ENCODE assay signal across 9 mouse cellular contexts in genomic region chr11:120293714-120294113, GRCm38 (mm10). TPM values are rescaled to one million over a fixed set of nuclear protein-coding genes. Genes with fewer than 3 reads are reported as not detected.
A peak's percentile ranks its signal among the peaks of the same experiment; 100 is the strongest.
DNase-seq lines count a peak whose midpoint lies in the region; ATAC-seq and TF ChIP-seq lines count a peak whose summit lies in the region.
"Had no signal": no experiment of that assay in that cellular context is flagged by ENCODE, and none has a peak within 500 bp of the region (broad histone marks: within the 10 kb centered on the region; RNA-seq: fewer than 3 reads in every experiment).

No protein-coding gene starts in this region.

- no peak overlapping the region for H3K4me3 ChIP-seq in intestine, embryonic 15.5 days (replicated peaks)
- no peak overlapping the region for H3K4me3 ChIP-seq in intestine, postnatal 0 days (ENCODE audit: low read depth, low read length)
- H3K4me3 ChIP-seq in forebrain, embryonic 12.5 days (replicated peaks), result no peak overlapping the region
- H3K4me3 ChIP-seq: embryonic facial prominence, embryonic 15.5 days had no signal

- no peaks in the 10 kb centered on the region for H3K9me3 ChIP-seq in intestine, embryonic 15.5 days
- H3K9me3 ChIP-seq in intestine, postnatal 0 days (ENCODE audit: control insufficient read depth), result no peaks in the 10 kb centered on the region
- H3K9me3 ChIP-seq in forebrain, embryonic 12.5 days, result no peaks in the 10 kb centered on the region
- H3K9me3 ChIP-seq: embryonic facial prominence, embryonic 15.5 days had no signal

- H3K36me3 ChIP-seq in intestine, embryonic 15.5 days, result peaks cover 15% of the 10 kb centered on the region; the same call in 1 of the 2 replicates
- H3K36me3 ChIP-seq in intestine, postnatal 0 days (ENCODE audit: control insufficient read depth, insufficient read depth), result peaks cover 17% of the 10 kb centered on the region
- H3K36me3 ChIP-seq in forebrain, embryonic 12.5 days (replicated peaks), result peaks cover 25% of the 10 kb centered on the region

- H3K27me3 ChIP-seq in intestine, embryonic 15.5 days (replicated peaks), result no peaks in the 10 kb centered on the region
- no peaks in the 10 kb centered on the region for H3K27me3 ChIP-seq in intestine, postnatal 0 days (replicated peaks; ENCODE audit: control insufficient read depth, insufficient read depth, low read length)
- H3K27me3 ChIP-seq in forebrain, embryonic 12.5 days, result no peaks in the 10 kb centered on the region
- H3K27me3 ChIP-seq: embryonic facial prominence, embryonic 15.5 days had no signal

- ATAC-seq in intestine, embryonic 15.5 days, result peak; percentile 18; the same call in 1 of the 2 replicates
- no peak for ATAC-seq in intestine, postnatal 0 days
- ATAC-seq in forebrain, embryonic 12.5 days (ENCODE audit: low FRiP score), result peak; percentile 54; the same call in 1 of the 2 replicates
- peak; percentile 78 for ATAC-seq in megakaryocyte progenitor cell, adult 5-6 weeks (replicated peaks; ENCODE audit: poor library complexity)
- no peak for ATAC-seq in inflammation-experienced regulatory T-cells, adult 6 months
- no peak for ATAC-seq in erythroblast, adult 5-6 weeks (replicated peaks; ENCODE audit: low FRiP score, poor library complexity, severe bottlenecking)

- peak; percentile 77 for DNase-seq in adrenal gland, postnatal 14 days
- no peak for DNase-seq in right cerebral cortex, postnatal 10 days (ENCODE audit: low spot score in 2 of 2)

- peaks cover 6% of the 10 kb centered on the region for H3K4me1 ChIP-seq in intestine, embryonic 15.5 days (replicated peaks)
- H3K4me1 ChIP-seq in intestine, postnatal 0 days (replicated peaks; ENCODE audit: control insufficient read depth, insufficient read depth, low read length), result 0 out of 2 replicates have a peak, but pooled peaks cover 5% of the 10 kb centered on the region
- H3K4me1 ChIP-seq in forebrain, embryonic 12.5 days, result peaks cover 46% of the 10 kb centered on the region

- no peak overlapping the region for H3K4me2 ChIP-seq in intestine, embryonic 15.5 days (replicated peaks)
- H3K4me2 ChIP-seq in intestine, postnatal 0 days (replicated peaks; ENCODE audit: low read depth), result no peak overlapping the region
- H3K4me2 ChIP-seq in forebrain, embryonic 12.5 days, result no peak overlapping the region
- H3K4me2 ChIP-seq: embryonic facial prominence, embryonic 15.5 days had no signal

- H3K27ac ChIP-seq in intestine, embryonic 15.5 days, result no peak overlapping the region
- H3K27ac ChIP-seq in intestine, postnatal 0 days (ENCODE audit: low read depth, low read length), result no peak overlapping the region
- peak overlapping the region; percentile 80 for H3K27ac ChIP-seq in forebrain, embryonic 12.5 days
- H3K27ac ChIP-seq: embryonic facial prominence, embryonic 15.5 days had no signal

- H3K9ac ChIP-seq in intestine, embryonic 15.5 days, result no peak overlapping the region
- no peak overlapping the region for H3K9ac ChIP-seq in intestine, postnatal 0 days (ENCODE audit: low read depth, low read length)
- no peak overlapping the region for H3K9ac ChIP-seq in forebrain, embryonic 12.5 days
- H3K9ac ChIP-seq: embryonic facial prominence, embryonic 15.5 days had no signal

- TF ChIP-seq CTCF in intestine, postnatal 0 days (IDR thresholded peaks at IDR 0.05; ENCODE audit: low read depth), result no peak

- WGBS in intestine, embryonic 15.5 days, result 77% methylated on average over 1 of the region's 1 CpGs
- 77% methylated on average over 1 of the region's 1 CpGs for whole genome bisulfite sequencing in intestine, postnatal 0 days
- WGBS in forebrain, embryonic 12.5 days, result 58% methylated on average over 1 of the region's 1 CpGs

RNA-seq across cellular contexts. Expression of gene Actg1, which starts 54.6 kb away (rescaled TPM):
- 2,607 and 2,658 TPM in 2 replicates for polyA plus RNA-seq in intestine, embryonic 15.5 days (2015; fragmentation: Nextera tagmentation; extraction: Ambion mirVana)
- 1,513 and 1,605 TPM in 2 replicates for polyA plus RNA-seq in intestine, postnatal 0 days (2015; fragmentation: Nextera tagmentation; extraction: Ambion mirVana)
- total RNA-seq in adrenal gland, postnatal 14 days (2021), result 1,064 and 1,109 TPM in 2 replicates
- 2,923 and 2,975 TPM in 2 replicates for polyA plus RNA-seq in forebrain, embryonic 12.5 days (2016; fragmentation: Nextera tagmentation; extraction: Ambion mirVana)
- total RNA-seq in megakaryocyte progenitor cell, adult 5-6 weeks (2015), result 1,607 and 1,783 TPM in 2 replicates
- total RNA-seq in megakaryocyte progenitor cell, adult 5-6 weeks (2017), result 724 and 844 TPM in 2 replicates
- 1,000 to 10,000 TPM; 2,239 to 4,634 (median 2,897) TPM for polyA plus RNA-seq in inflammation-experienced regulatory T-cells, adult 6 months (2017; shearing (Covaris generic))
- total RNA-seq in erythroblast, adult 5-6 weeks (2015; ENCODE audit: low replicate concordance), result 637 and 655 TPM in 2 replicates
- 301 and 341 TPM in 2 replicates for total RNA-seq in erythroblast, adult 5-6 weeks (2017; ENCODE audit: low replicate concordance)

Comparison
In these comparisons a context has a peak if more than half of its experiments do, and no peak if none do; other contexts are left out.
1. ATAC-seq: peak in intestine, embryonic 15.5 days (single experiment), forebrain, embryonic 12.5 days (single experiment) and megakaryocyte progenitor cell, adult 5-6 weeks (single experiment); none in intestine, postnatal 0 days (single experiment), inflammation-experienced regulatory T-cells, adult 6 months (single experiment) and erythroblast, adult 5-6 weeks (single experiment).